Mouse (Mus musculus): ENCODE data around the gene Trim39.

Gene Trim39

DNA sequence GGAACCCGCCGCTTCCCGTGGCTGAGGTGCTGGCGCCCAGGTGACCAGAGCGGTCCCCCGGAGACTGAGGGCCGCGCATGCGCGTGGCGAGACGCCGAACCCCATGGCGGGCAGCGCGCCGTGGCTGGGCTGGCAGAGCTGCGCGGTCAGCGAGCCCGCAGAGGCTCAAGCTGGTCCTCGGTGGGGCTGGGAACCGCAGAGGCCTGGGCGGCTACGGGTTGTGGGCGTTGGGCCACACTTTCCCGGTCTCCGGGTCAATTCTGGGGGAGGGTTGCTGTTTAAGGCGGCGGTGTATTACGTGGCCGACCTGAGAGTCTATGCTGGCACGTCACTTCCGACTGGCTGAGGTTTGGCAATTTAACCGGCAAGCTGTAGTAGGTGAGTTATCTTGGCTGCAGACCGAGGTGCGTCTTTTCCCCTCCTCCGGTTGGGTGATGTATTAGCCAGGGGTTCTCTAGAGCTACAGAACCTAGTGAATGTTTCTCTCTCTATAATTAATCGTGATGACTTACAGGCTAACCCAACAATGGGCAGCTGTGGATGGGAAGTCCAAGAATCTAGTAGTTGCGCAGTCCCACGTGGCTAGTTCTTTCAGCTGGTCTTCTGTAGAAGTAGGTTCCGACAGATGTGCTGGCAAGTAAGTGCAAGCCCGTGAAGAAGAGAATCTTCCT is at the start of gene Trim39:
Trim39 (minus strand) TSS at position 662 of the 671 bp plus-strand sequence.
- peak; percentile 78 to 94 for DNase-seq (ENCODE audit: low spot score in 2 of 2)

DNA sequence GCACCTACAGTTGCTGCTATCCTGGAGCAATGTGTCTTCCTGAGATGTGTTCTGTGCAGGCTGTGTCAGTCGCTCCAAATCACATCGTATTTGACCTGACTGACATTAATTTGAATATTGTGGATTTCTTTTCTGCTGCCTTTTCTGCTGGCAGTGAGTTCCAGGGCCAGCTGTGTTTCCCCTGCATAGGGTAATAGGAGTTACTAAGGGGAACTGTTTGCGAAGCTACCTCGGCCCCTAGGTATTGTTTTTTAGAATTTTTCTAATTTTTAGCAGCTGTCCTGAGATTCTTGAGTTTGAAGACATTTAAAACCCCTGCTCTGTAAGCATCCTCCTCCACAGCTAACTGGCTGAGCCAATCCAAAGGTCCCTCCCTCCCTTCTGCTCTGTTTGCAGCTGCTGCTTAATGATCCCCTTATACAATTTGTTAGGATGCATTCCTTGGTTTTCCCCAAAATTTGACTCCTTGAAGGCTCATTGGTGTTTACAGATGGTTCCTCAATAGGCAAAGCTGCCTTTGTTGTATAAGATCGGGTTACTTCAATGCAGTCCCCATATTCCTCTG is 43.7 kb upstream of the Trim39 start:
- no peak for DNase-seq (ENCODE audit: low spot score in 2 of 2)

DNA sequence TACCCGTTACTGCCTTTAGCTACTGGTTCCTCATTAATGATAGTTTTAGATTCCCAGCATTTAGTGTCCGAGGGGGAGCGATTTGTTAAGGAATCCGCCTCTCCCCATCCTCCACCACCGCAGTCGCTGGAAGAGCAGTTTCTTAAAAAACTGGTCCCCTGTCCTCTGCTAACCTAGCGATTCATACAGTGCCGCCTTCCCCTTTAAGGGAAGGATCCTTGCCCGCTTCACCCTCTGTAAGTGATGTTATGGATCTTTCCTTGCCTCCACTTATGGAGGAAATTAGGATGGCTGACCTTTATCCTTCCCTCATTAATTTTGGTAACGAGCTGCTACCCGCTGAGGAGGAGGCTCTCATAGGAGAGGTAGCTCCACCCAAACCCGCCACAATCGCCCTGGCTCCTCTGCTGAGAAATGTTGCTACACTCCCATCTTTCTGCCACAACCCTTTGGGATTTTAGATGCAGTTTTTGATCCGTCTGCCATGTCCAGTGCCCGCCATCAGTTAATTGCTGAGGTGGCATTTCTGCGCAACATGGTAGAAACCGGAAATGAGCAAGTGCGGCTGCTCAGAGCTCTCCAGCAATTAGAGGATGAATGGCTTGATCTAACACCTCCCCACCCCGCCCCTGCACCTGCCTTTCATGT is 43.1 kb upstream of the Trim39 start:
- peak; percentile 20 to 47 for DNase-seq (ENCODE audit: low spot score in 2 of 2)

DNA sequence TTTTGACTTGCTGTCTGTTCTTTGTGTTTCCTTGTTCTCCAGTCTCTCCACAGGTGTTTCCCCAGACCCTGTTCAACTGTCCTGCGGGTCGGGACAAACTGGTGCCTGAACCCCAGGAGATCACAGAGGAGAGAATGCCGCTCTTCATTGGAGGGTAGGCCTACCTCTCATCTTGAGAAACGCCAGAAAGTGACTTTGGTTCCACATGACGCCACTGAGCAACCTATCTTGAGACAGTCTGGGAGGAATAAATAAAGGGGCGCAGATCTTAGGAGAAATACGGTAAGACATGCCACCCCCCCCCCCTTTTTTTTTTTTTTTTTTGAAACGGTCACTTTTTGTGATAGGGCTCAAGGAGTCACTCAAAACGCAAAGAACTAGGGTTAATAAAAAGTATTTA is 42.5 kb upstream of the Trim39 start:
- DNase-seq (ENCODE audit: low spot score in 2 of 2): no peak

DNA sequence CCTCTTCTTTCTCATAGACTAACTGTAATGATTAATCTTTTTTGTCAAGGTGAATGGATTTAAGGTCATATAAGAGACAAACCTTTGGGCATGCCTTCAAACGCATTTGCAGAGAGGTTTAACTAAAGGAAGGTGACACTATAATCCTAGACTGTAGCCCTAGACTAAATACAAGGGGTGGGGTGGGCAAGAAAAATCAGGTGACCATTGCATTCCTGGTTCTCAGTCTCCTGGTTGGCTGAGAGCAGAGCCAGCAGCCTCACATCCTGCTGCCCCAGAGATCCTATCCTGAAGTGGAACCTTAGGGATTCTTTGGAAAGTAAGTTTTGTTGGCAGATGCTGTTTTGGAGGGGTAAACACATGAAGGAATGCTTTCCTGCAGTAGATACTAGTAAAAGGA is 37.2 kb upstream of the Trim39 start:
- DNase-seq (ENCODE audit: low spot score in 2 of 2): no peak

DNA sequence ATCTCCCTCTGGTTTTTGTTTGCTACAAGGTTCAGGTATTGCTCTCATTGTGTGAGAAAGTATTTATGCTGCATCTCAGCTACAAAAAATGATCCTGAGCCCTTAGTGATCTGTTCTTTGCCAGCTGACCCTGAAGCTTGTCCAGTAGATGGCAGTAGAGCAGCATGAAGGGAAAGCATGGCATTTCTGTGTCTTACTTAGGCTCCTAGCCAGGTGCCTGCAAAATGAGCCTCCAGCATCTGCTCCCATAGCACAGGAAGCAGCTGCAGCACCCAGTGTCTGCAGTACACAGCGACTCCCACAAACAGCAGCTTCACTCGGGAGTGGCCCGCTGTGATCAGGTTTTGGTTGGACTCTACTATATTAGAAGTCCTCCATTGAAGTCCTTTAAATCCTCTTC is 36.8 kb upstream of the Trim39 start:
- peak; percentile 9 to 58 for DNase-seq (ENCODE audit: low spot score in 2 of 2)

DNA sequence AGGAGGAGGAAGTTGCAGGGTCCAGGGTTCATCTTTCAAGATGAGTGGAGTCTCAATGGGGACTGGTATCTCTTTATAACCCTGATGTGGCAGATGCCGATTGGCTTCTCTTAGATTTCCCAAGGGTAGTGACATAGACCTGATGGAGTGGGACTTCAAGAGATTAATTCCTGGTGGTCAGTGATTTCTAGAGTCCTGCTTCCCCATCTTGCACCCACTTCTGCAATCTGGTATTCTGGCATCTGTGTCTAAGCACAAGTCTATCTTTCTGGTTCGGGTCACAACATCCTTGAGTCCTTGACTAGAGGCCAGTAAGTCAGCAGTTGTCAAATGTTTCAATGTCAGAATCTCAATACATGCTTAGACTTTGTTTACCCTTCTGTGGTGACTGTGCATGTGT is 14.3 kb upstream of the Trim39 start, which contains the start of gene H2-M10.2:
H2-M10.2 (minus strand) TSS at position 101 of the 400 bp plus-strand sequence.
- no peak for DNase-seq (ENCODE audit: low spot score in 2 of 2)

DNA sequence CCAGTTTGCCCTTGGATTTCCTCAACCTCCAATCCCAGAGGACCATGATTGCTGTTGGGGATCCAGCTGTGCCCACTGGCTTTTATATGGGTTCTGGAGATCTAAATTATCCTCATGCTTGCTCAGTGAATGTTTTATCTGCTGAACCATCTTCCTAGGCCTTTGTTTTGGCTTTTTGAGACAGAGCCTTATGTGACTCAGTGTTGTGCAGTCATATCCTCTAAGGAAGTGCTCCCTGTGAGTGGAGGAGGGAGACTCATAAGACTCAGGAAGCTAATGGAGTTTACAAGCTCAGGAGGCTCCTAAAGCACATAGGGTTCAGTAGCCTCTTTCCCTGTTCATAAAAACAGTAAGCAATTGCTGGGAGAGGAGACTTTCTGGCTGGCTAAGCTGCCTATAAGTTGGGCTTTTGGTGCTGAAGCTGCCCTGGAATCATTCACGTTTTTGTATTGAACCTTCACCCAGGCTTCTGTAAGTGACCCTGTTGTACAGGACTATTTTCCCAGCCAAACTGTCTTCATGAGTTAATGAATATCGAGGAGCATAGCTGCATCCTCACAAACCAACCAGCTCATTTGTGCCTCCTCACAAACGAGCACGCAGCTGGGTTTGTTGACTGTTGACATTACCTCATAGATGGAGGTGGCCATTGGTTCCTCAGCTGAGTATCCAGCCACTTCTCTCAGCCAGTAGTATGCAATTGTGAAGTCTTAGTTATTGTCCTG is 9.6 kb upstream of the Trim39 start:
- no peak for DNase-seq (ENCODE audit: low spot score in 2 of 2)

DNA sequence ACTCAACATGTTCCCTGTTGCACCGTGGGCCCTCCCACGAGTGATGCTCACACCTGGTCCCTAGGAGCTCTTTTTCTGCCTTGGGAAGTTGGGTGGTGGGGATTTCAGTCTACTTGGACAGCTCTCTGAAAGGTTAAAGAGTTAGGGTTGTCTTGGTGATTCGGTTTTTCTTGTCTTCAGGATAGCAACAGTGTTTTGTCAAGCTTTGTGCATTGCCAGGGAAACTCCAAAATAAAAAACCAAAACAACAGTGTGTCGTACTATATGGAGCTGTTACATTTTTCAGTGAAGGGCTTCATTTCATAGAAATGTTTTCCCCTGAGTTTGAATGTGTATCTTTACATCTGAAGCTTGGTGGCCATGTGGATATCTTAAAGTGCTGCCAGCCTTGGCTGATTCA is 2.7 kb upstream of the Trim39 start:
- no peak for DNase-seq (ENCODE audit: low spot score in 2 of 2)

DNA sequence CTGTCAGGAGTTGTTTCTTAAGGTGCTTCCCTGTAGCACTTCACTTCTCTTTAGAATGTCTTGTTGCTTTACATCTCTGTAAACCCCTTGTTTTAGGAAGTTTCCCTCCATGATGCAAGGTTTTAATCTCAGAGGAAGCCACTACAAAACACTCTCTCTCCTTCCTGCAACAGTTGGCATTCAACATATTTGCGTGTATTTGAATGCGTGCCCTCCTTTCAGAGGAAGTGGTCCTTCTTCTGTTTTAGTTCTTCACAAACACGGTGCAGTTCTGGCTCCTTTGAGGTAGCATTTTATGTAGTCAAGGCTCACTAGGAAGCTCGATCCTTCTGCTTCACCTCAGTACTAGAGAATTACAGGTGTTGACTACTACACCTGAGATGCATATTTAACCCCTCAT is 1.7 kb upstream of the Trim39 start:
- no peak for DNase-seq (ENCODE audit: low spot score in 2 of 2)

DNA sequence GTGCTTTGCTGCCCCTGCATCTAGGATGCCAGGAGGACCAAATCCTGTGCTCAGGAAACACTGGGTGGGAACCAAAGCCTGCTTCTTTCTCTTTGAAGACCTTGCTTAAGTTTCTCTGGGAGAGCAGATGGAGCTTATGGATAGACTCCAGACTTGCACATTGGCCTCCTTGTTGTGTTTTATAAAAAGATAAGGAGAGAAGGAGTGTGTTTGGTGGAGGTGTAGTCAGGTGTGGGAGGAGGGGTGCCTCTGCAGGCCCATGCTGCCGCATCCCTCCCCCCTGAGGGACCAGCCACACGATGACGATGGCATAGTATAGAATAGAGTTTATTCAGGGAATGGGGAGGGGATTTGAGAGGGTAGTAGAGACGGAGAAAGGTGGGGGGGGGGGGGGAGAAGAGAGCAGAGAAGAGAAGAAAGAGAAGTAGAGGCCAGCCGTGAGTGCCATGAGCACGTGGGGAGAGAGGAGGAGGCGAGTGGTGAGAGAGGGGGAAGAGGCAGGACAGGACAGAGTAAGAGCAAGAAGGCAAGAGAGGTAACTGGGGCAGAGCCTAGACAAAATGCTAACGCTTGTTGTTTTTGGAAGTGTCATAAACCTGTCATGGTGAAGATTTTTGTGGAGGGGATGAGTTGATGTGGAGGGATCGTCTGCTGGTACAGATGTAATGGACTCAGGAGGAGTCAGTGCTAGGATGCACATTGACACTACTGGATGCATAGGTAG is 758 bp upstream of the Trim39 start:
- no peak for DNase-seq (ENCODE audit: low spot score in 2 of 2)

DNA sequence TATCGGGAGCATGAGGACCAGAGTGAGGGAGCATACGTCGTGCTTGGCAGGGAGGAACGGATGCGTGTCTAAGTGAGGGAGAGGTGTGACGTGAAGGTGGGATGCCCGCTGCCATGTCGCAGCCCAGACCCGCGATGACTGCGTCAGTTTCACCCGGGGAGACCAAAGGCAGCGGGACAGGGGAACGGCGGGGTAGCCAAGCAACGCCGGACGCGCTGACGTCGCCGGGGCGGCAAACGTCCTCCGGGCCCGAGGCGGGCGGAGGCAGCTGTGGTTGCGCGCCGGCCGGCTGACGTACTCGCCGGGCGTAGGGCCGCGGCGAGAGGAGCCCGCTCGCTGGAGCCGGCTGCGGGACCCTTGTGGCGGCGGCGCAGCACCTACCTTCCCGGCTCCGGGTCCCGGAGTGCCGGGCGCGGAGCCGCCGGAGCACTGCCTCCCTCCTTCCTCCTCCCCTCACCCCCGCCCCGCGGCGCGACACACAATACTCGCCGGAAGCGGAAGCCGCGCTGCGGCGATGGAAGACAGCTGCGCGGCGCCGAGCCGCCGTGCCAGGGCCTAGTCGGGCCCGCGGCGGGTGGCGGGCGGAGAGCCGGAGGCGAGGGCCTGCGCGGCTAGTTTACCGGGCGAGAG is 976 bp downstream of the Trim39 start:
- peak; percentile 89 to 94 for DNase-seq (ENCODE audit: low spot score in 2 of 2)

DNA sequence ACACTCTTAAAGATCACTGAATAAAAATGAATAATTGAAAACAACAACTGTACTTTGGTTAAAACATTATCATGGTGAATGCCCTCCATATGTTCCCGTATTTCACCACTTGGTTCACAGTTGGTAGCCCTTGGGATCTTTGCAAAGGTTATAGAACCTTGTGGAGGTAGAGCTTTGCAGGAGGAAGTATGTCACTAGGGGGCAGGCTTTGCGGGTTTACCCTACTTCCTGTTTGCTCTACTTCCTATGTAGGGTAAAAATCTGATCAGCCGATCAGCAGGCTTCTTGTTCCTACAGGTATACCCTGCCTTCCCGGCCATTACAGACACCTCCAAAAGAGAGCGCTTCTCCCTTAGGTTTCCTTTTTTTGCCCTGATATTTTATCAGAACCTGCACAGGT is 6.2 kb downstream of the Trim39 start:
- DNase-seq (ENCODE audit: low spot score in 2 of 2): peak; percentile 22 to 77

DNA sequence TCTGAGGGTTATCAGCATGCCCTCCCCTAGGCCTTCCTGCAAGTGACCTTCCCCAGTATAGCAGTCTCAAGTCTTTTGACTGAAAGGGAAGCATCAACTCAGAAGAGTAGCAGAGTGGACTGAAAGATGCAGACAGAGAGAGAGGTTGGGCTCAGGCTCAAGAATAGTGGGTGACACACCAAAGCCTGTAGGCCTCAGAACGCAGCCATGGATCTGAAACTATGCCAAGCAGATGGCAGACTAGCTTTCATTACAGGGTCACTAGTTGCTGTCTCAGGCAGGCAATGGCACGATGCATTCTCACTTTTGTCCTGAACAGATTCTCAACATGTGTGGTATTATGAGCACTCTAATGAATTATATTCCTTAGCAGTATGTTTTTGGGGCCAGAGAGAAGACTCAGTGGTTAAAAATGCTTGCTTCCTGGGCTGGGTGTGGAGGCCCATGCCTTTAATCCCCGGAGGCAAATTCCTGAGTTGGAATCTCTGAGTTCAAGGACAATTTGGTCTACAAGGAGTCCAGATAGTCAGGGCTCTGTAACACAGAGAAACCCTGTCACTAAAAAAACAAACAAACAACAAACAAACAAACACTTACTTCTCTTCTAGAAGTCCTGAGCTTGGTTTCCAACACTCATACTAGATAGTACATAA is 7.6 kb downstream of the Trim39 start:
- no peak for DNase-seq (ENCODE audit: low spot score in 2 of 2)

DNA sequence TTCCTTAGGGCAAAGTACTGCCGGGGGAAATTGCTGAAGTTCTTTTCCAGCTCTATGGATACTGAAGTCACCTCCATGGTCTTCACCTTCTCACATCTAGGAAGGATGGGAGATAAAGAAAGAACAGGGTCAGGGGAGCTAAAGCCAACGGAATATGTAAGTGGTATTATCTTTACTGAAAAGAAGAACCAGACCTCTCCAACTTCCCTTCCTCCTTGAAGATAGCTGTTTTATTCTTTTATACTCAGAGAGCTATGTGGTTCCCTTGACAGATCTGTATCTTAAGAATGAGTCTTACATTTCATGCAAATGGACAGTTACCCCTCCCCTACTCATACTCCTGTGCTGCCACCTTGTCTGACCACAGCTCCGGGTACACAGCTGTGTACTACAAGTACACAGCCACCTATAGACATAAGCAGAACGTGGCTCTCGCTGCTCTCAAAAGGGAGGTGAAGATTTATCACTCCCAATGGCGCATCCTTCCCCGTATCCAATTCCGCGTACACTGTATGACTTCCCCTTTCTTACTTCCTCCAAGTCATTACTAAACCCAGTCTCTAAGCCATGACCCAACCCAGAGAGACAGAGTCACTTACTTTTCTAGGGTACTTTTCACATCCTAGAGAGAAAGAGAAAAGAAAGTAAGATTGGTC is 10.4 kb downstream of the Trim39 start:
- no peak for DNase-seq (ENCODE audit: low spot score in 2 of 2)

DNA sequence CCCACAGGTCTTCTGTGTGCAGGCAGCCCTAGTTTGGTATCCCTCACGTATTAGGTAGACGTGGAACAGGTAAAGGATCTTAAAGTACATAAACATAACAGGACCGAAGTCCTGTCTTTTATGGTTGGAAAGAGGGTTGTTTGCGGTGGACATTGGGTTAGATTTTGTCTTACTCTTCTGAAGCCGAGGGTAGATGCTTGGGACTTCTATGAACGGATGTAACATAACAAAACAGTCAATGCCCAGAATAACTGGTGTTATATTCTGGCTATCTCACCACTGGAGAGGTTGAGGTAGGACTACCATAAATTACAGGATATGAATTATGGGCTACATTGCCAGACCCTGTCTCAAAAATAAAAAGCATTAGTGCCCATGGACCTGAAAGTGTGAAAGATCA is 14.1 kb downstream of the Trim39 start, which contains the start of gene Rpp21:
Rpp21 (minus strand) TSS at position 101 of the 400 bp plus-strand sequence.
- DNase-seq (ENCODE audit: low spot score in 2 of 2): no peak

DNA sequence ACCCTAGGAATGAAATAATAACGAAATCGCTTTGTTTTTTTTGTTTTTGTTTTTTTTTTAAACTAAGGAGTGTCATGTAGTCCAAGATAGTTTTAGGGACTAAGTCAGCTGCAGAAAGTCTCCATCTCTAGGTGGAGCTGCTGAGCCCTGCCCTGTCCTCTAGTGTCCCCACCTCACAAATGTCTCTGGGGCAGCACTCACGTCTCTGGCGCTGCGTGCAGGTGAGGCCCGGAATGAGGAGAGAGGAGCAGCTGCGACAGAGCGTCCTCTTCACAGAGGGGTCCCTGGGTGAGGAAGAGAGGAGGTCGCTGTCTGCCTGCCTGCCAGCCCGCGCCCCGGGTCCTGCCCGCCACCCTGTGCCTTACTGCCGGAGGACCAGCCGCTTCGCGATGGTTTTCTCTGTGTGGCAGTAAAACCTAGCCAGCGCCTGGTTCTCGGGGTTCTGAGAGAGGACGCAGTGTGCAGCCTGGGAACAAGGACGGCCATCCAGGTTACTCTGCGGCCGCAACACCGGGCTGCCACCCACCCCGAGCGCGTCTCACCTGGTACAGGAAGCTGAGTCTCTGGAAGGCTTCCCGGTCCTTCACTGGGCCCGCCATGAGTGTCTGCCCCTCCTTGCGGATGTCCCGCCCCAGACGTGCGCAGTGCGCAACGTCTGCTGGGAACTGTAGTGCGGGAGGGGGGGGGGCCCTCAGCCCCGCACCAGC is 14.7 kb downstream of the Trim39 start:
- peak; percentile 77 to 81 for DNase-seq (ENCODE audit: low spot score in 2 of 2)

DNA sequence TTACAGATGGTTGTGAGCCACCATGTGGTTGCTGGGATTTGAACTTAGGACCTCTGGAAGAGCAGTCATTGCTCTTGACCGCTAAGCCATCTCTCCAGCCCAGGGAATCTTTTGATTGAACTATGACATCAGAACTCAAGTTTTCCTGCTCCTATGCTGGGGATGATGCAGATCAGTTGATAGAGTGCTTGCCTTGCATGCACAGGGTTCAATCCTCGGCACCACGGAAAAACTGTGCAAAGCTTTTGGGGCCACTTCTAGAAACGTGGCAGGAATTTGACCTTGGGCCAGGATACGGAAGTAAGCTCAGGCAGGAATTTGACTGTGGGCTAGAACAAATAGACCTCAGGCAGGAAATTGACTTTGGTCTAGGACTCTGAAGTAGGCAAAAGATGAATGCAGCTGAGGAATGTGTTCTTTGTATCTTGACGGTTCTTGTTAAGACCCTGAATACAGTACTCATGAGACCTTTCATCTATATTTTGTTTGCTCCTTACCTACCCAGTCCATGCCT is 18.9 kb downstream of the Trim39 start:
- no peak for DNase-seq (ENCODE audit: low spot score in 2 of 2)

DNA sequence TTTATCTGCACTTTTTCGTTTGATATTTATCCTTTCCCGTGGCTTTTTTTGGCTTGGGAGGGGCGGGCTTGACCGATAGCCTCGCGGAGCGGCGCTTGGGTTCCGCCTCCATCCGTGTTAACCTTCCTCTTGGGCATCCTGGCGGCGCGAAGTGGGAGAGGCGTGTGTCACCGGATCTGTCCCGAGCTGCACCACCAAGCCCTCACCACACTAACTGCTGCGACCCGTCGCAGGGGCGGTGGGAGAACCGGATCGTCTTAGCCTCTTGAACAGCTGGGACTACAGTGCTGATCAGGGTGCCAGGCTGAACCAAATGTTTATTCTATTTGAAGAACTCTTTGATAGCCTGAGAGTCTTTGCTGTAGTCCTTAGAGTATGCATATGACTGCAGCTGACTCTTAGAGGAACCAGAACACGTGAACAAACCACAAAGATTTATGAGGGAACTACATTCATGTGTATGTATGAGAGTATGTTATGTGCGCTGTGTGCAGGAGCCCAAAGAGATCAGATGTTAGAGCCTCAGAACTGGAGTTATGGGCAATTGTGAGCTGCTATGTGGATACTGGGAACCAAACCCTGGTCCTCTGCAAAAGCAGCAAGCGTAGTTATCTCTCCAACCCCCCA is 19.7 kb downstream of the Trim39 start:
- DNase-seq (ENCODE audit: low spot score in 2 of 2): peak in 1 of 2 experiments; percentile 26

Data from spleen, postnatal 10 days (tissue).